Mouse (Mus musculus) left cerebral cortex, adult 6 months (tissue): ENCODE measurements around the gene Vmn1r116. TPM values are rescaled to one million over a fixed set of nuclear protein-coding genes. Genes with fewer than 3 reads are reported as not detected.

Experiments used
- long read RNA-seq, 2 experiments: library from polyadenylated mRNA; unstranded; transcript quantifications; one replicate each; pipeline ENCODE4 v2.0.0; 2019 to 2020
- polyA plus RNA-seq: library from polyadenylated mRNA; unstranded; fragments of <200 nt; fragmentation: Nextera tagmentation; gene quantifications from 2 replicates; pipeline ENCODE4 v1.2.3, GENCODE M21; 2021

Vmn1r116 gene
- polyA plus RNA-seq: not detected in 2 replicates
- long read RNA-seq, experiment 1: 0 reads
- long read RNA-seq, experiment 2: 0 reads

GRCm38 (mm10) chr7:20871956-20872355 is at the start of gene Vmn1r116:
Gene Vmn1r116 (plus strand): TSS chr7:20872256.

GRCm38 (mm10) chr7:20844885-20845284 is 27.2 kb upstream of the Vmn1r116 start, which contains the start of gene Vmn1r115:
Gene Vmn1r115 (minus strand): TSS chr7:20844985.

GRCm38 (mm10) chr7:20884021-20884420 is 12.0 kb downstream of the Vmn1r116 start, which contains the start of gene Vmn1r117:
Gene Vmn1r117 (minus strand): TSS chr7:20884121.

GRCm38 (mm10) chr7:20912247-20912646 is 40.2 kb downstream of the Vmn1r116 start, which contains the start of gene Vmn1r118:
Gene Vmn1r118 (minus strand): TSS chr7:20912347.

Other genes with a start within 250 kb of the Vmn1r116 start
- gene Vmn1r107, start 203.3 kb upstream of the Vmn1r116 start, polyA plus RNA-seq: not detected in 2 replicates
- gene Vmn1r111, start 169.0 kb upstream of the Vmn1r116 start, polyA plus RNA-seq: not detected in 2 replicates
- gene Gm10668, start 141.6 kb upstream of the Vmn1r116 start, polyA plus RNA-seq: not detected in 2 replicates
- not detected in 2 replicates for gene Vmn1r112, start 101.1 kb upstream of the Vmn1r116 start, polyA plus RNA-seq
- not detected in 2 replicates for gene Vmn1r113, start 85.0 kb upstream of the Vmn1r116 start, polyA plus RNA-seq
- gene Vmn1r114, start 60.1 kb upstream of the Vmn1r116 start, polyA plus RNA-seq: not detected in 2 replicates
- not detected in 2 replicates for gene Vmn1r115, start 27.3 kb upstream of the Vmn1r116 start, polyA plus RNA-seq
- gene Vmn1r117, start 11.9 kb downstream of the Vmn1r116 start, polyA plus RNA-seq: not detected in 2 replicates
- gene Vmn1r118, start 40.1 kb downstream of the Vmn1r116 start, polyA plus RNA-seq: not detected in 2 replicates
- gene Vmn1r119, start 140.2 kb downstream of the Vmn1r116 start, polyA plus RNA-seq: not detected in 2 replicates
- gene Vmn1r120, start 181.5 kb downstream of the Vmn1r116 start, polyA plus RNA-seq: not detected in 2 replicates
- gene Vmn1r121, start 226.3 kb downstream of the Vmn1r116 start, polyA plus RNA-seq: not detected in 2 replicates